Mouse (Mus musculus): Measurements from ENCODE around the gene Gm10142. TPM values are rescaled to one million over a fixed set of nuclear protein-coding genes. Genes with fewer than 3 reads are reported as not detected.
"Not testable (repeated sequence)": the region's sequence is repeated elsewhere in the genome, so short reads cannot be mapped to it uniquely, and the experiment has no call there.

Gm10142 gene
- total and polyA plus RNA-seq, 3 experiments: not detected

GRCm38 (mm10) chr10:77738929-77739328 is 23.3 kb downstream of the Gm10142 start:
- DNase-seq: no peak

DNA sequence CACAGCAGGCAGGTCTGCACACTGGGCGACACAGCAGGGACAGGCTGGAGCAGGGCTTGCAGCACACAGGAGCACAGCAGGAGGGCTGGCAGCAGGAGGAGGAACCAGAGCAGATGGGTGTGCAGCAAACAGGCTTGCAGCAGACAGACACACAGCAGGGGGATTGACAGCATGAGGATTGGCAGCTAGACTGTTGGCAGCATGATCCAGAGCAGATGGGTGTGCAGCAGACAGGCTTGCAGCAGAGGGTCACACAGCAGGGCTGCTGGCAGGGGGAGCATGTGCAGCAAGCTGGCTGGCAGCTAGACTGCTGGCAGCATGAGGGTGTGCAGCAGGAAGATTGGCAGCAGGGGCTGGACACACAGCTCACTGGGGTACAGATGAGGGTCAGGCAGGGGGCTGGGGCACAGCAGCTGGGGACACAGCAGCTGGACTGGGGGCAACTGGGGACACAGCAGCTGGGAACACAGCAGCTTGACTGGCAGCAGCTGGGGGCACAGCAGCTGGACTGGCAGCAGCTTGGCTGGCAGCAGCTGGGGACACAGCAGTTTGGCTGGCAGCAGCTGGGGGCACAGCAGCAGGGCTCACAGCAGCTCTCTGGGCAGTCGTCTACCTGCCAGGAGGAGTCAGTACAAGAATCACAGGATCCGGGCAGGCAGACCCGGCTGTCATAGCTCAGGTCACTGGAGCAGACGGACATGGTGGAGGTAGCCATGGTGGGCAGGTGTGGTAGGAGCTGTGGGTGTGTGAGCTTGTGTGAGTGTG is 26.5 kb downstream of the Gm10142 start, which contains the start of gene Gm18596:
Gene Gm18596, minus strand, starts transcription at position 715 of the 765 bp plus-strand sequence.
- DNase-seq: not testable (repeated sequence)

DNA sequence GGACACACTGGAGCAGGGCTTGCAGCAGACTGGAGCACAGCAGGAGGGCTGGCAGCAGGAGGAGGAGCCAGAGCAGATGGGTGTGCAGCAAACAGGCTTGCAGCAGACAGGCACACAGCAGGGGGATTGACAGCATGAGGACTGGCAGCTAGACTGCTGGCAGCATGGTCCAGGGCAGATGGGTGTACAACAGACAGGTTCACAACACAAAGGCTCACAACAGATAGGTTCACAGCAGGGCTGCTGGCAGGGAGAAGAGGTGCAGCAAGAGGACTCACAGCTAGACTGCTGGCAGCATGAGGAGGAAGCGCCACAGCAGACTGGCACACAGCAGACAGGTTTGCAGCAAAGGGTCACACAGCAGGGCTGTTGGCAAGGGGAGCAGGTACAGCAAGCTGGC is 35.1 kb downstream of the Gm10142 start:
- DNase-seq: not testable (repeated sequence)

DNA sequence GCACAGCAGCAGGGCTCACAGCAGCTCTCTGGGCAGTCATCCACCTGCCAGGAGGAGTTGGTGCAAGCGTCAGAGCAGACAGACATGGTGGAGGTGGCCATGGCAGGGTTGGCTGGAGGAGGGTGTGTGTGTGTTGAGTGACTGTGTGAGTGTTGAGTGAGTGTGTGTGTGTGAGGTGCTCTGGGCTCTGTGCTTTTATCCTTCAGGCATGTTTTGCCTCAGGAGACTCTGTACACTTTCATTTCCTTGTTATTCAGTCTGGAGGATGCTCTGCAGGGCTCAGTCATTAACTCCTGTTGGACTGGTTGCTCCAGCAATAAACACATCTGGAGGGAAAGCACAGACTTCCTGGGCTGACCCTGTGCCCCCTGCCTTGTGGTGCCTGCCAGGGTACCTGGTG is 35.6 kb downstream of the Gm10142 start, which contains the start of gene Gm9736:
Gene Gm9736, minus strand, starts transcription at position 101 of the 400 bp plus-strand sequence.
- DNase-seq: not testable (repeated sequence)

DNA sequence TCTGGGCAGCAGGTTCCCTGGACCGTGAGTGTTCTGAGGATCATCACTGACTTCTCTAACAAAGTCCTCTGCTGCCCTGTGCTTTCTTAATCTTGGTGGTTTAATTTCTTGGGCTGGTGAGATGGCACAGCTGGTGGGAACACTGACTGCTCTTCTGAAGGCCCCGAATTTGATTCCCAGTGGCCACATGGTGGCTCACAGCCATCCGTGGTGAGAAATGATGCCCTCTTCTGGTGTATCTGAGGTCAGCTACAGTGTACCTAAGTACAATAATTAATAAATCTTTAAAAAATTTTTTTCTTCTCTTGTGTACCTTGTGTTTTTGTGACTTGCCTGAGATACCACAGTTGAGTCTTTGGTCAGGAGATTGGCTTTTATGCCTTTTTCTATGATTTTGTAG is 36.7 kb downstream of the Gm10142 start:
- not testable (repeated sequence) for DNase-seq

DNA sequence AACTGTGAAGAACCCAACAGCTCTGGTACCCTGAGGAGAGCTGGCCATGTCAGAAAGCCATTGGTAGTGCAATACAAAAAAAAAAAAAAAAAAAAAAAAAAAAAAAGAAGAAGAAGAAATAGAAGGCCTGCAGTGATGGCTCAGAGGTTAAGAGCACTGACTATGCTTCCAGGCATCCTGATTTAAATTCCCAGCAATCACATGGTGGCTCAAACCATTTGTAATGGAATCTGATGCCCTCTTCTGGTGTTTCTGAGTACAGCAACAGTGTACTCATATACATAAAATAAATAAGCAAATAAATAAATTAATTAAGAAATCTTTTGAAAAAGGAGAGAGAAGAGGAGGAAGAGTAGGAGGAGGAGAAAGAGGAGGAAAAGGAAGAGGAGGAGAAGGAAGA is 37.8 kb downstream of the Gm10142 start:
- no peak for DNase-seq

- not testable (repeated sequence) for DNase-seq
These were observed 44.0 kb downstream of the Gm10142 start, which contains the start of gene Gm3233 for GRCm38 (mm10) chr10:77759582-77759981. Gene Gm3233, minus strand, starts transcription at chr10:77759682.

Other genes starting within 250 kb of the Gm10142 start
- 10 to 100 TPM; 17.9 to 21.0 TPM for gene Fam207a, start 200.0 kb upstream of the Gm10142 start, total RNA-seq (2021)
- 26.4 and 30.5 TPM in 2 replicates for gene Fam207a, start 200.0 kb upstream of the Gm10142 start, polyA plus RNA-seq (2012; rRNA removed)
- 1 to 10 TPM; 9.5 to 9.8 TPM for gene Itgb2, start 185.6 kb upstream of the Gm10142 start, total RNA-seq (2021)
- gene Itgb2, start 185.6 kb upstream of the Gm10142 start, polyA plus RNA-seq (2012; rRNA removed): 5.1 and 7.4 TPM in 2 replicates
- gene Pttg1ip, start 134.1 kb upstream of the Gm10142 start, total RNA-seq (2021): 100 to 1,000 TPM; 174 to 202 TPM
- gene Pttg1ip, start 134.1 kb upstream of the Gm10142 start, polyA plus RNA-seq (2012; rRNA removed): 127 and 165 TPM in 2 replicates
- gene Sumo3, start 109.7 kb upstream of the Gm10142 start, total RNA-seq (2021): 100 to 1,000 TPM in 1 of 2 experiments, 10 to 100 TPM in 1; 97.7 to 104 TPM
- 83.8 and 91.1 TPM in 2 replicates for gene Sumo3, start 109.7 kb upstream of the Gm10142 start, polyA plus RNA-seq (2012; rRNA removed)
- 10 to 100 TPM; 27.5 to 28.5 TPM for gene Gm49325, start 109.6 kb upstream of the Gm10142 start, total RNA-seq (2021)
- gene Gm49325, start 109.6 kb upstream of the Gm10142 start, polyA plus RNA-seq (2012; rRNA removed): not detected in 2 replicates
- gene Ube2g2, start 93.5 kb upstream of the Gm10142 start, total RNA-seq (2021): 10 to 100 TPM; 50.0 to 55.0 TPM
- gene Ube2g2, start 93.5 kb upstream of the Gm10142 start, polyA plus RNA-seq (2012; rRNA removed): 27.9 and 37.4 TPM in 2 replicates
- gene Tspear, start 29.2 kb upstream of the Gm10142 start, total RNA-seq (2021): under 1 TPM; 0.17 to 0.62 TPM
- gene Tspear, start 29.2 kb upstream of the Gm10142 start, polyA plus RNA-seq (2012; rRNA removed): 0.94 and 1.1 TPM in 2 replicates
- gene Gm19402, start 25.1 kb upstream of the Gm10142 start, total RNA-seq (2021): not detected
- not detected in 2 replicates for gene Gm19402, start 25.1 kb upstream of the Gm10142 start, polyA plus RNA-seq (2012; rRNA removed)
- gene Gm9508, start 18.6 kb upstream of the Gm10142 start, total RNA-seq (2021): not detected
- not detected in 2 replicates for gene Gm9508, start 18.6 kb upstream of the Gm10142 start, polyA plus RNA-seq (2012; rRNA removed)
- not detected for gene Gm10272, start 9.2 kb upstream of the Gm10142 start, total RNA-seq (2021)
- not detected in 2 replicates for gene Gm10272, start 9.2 kb upstream of the Gm10142 start, polyA plus RNA-seq (2012; rRNA removed)
- not detected for gene Gm10024, start 4.3 kb upstream of the Gm10142 start, total RNA-seq (2021)
- gene Gm10024, start 4.3 kb upstream of the Gm10142 start, polyA plus RNA-seq (2012; rRNA removed): not detected in 2 replicates
- not detected for gene Krtap12-1, start 4.8 kb downstream of the Gm10142 start, total RNA-seq (2021)
- gene Krtap12-1, start 4.8 kb downstream of the Gm10142 start, polyA plus RNA-seq (2012; rRNA removed): not detected in 2 replicates
- gene Gm10100, start 10.7 kb downstream of the Gm10142 start, total RNA-seq (2021): not detected
- gene Gm10100, start 10.7 kb downstream of the Gm10142 start, polyA plus RNA-seq (2012; rRNA removed): not detected in 2 replicates
- not detected for gene Gm18596, start 26.8 kb downstream of the Gm10142 start, total RNA-seq (2021)
- not detected in 2 replicates for gene Gm18596, start 26.8 kb downstream of the Gm10142 start, polyA plus RNA-seq (2012; rRNA removed)
- not detected for gene Gm9736, start 35.5 kb downstream of the Gm10142 start, total RNA-seq (2021)
- gene Gm9736, start 35.5 kb downstream of the Gm10142 start, polyA plus RNA-seq (2012; rRNA removed): not detected in 2 replicates
- gene Gm3233, start 43.9 kb downstream of the Gm10142 start, total RNA-seq (2021): not detected
- gene Gm3233, start 43.9 kb downstream of the Gm10142 start, polyA plus RNA-seq (2012; rRNA removed): not detected in 2 replicates
- not detected for gene Gm3238, start 55.5 kb downstream of the Gm10142 start, total RNA-seq (2021)
- gene Gm3238, start 55.5 kb downstream of the Gm10142 start, polyA plus RNA-seq (2012; rRNA removed): not detected in 2 replicates
- not detected for gene Gm7138, start 61.1 kb downstream of the Gm10142 start, total RNA-seq (2021)
- not detected in 2 replicates for gene Gm7138, start 61.1 kb downstream of the Gm10142 start, polyA plus RNA-seq (2012; rRNA removed)
- not detected for gene Gm3250, start 66.7 kb downstream of the Gm10142 start, total RNA-seq (2021)
- gene Gm3250, start 66.7 kb downstream of the Gm10142 start, polyA plus RNA-seq (2012; rRNA removed): not detected in 2 replicates
- gene Gm7137, start 72.4 kb downstream of the Gm10142 start, total RNA-seq (2021): not detected
- gene Gm7137, start 72.4 kb downstream of the Gm10142 start, polyA plus RNA-seq (2012; rRNA removed): not detected in 2 replicates
- gene Gm9639, start 79.3 kb downstream of the Gm10142 start, total RNA-seq (2021): not detected
- gene Gm9639, start 79.3 kb downstream of the Gm10142 start, polyA plus RNA-seq (2012; rRNA removed): not detected in 2 replicates
- gene Gm19668, start 83.3 kb downstream of the Gm10142 start, total RNA-seq (2021): not detected
- not detected in 2 replicates for gene Gm19668, start 83.3 kb downstream of the Gm10142 start, polyA plus RNA-seq (2012; rRNA removed)
- not detected for gene Gm9507, start 96.0 kb downstream of the Gm10142 start, total RNA-seq (2021)
- 0.31 TPM in 1 of 2 replicates, not detected in the other for gene Gm9507, start 96.0 kb downstream of the Gm10142 start, polyA plus RNA-seq (2012; rRNA removed)
- not detected for gene Gm2696, start 98.9 kb downstream of the Gm10142 start, total RNA-seq (2021)
- gene Gm2696, start 98.9 kb downstream of the Gm10142 start, polyA plus RNA-seq (2012; rRNA removed): not detected in 2 replicates
- gene Krtap10-4, start 111.3 kb downstream of the Gm10142 start, total RNA-seq (2021): not detected
- gene Krtap10-4, start 111.3 kb downstream of the Gm10142 start, polyA plus RNA-seq (2012; rRNA removed): not detected in 2 replicates
- not detected for gene Krtap10-10, start 120.1 kb downstream of the Gm10142 start, total RNA-seq (2021)
- not detected in 2 replicates for gene Krtap10-10, start 120.1 kb downstream of the Gm10142 start, polyA plus RNA-seq (2012; rRNA removed)
- not detected for gene Gm36176, start 131.0 kb downstream of the Gm10142 start, total RNA-seq (2021)
- not detected in 2 replicates for gene Gm36176, start 131.0 kb downstream of the Gm10142 start, polyA plus RNA-seq (2012; rRNA removed)
- gene Gm10318, start 137.1 kb downstream of the Gm10142 start, total RNA-seq (2021): not detected
- gene Gm10318, start 137.1 kb downstream of the Gm10142 start, polyA plus RNA-seq (2012; rRNA removed): not detected in 2 replicates
- not detected for gene Gm3285, start 146.2 kb downstream of the Gm10142 start, total RNA-seq (2021)
- not detected in 2 replicates for gene Gm3285, start 146.2 kb downstream of the Gm10142 start, polyA plus RNA-seq (2012; rRNA removed)
- gene Lrrc3, start 186.7 kb downstream of the Gm10142 start, total RNA-seq (2021): 1 to 10 TPM; 5.2 to 8.1 TPM
- gene Lrrc3, start 186.7 kb downstream of the Gm10142 start, polyA plus RNA-seq (2012; rRNA removed): 4.1 and 6.3 TPM in 2 replicates